Mouse (Mus musculus) embryonic facial prominence, embryonic 14.5 days (tissue): ENCODE measurements around the gene Serbp1. TPM values are rescaled to one million over a fixed set of nuclear protein-coding genes. Genes with fewer than 3 reads are reported as not detected.

Experiments
- ATAC-seq: fragments of 200-750 bp; cut with Nextera tagmentation; 2 replicates; pipeline ENCODE4 v1.8.0; 2017; ENCODE audit warnings: low read depth, moderate number of reproducible peaks, moderate TSS enrichment
- DNase-seq: peaks from one replicate; pipeline ENCODE4 v3.0.0-alpha.2; 2015; ENCODE audit warnings: low spot score
- H3K27ac ChIP-seq: fragments of 300-500 bp; sonication (generic); replicated peaks from 2 replicates; pipeline ENCODE4 v1.5.1; 2014; ENCODE audit warnings: low read depth, mild to moderate bottlenecking, low read length, moderate library complexity
- H3K27me3 ChIP-seq: fragments of 300-500 bp; sonication (generic); replicated peaks from 2 replicates; pipeline ENCODE4 v1.6.1; 2014; ENCODE audit warnings: low read length; ENCODE audit not compliant: control insufficient read depth, insufficient read depth
- H3K36me3 ChIP-seq: fragments of 300-500 bp; sonication (generic); 2 replicates; pipeline ENCODE4 v1.6.1; 2014; ENCODE audit warnings: low read length, mixed read lengths; ENCODE audit not compliant: control insufficient read depth, insufficient read depth
- H3K4me1 ChIP-seq: fragments of 300-500 bp; sonication (generic); 2 replicates; pipeline ENCODE4 v1.6.1; 2014; ENCODE audit warnings: antibody characterized with exemption, low read length; ENCODE audit not compliant: control insufficient read depth, insufficient read depth
- H3K4me2 ChIP-seq: fragments of 300-500 bp; sonication (generic); 2 replicates; pipeline ENCODE4 v1.6.1; 2014; ENCODE audit warnings: low read depth, mild to moderate bottlenecking, low read length, moderate library complexity, mixed read lengths
- H3K4me3 ChIP-seq: fragments of 300-500 bp; sonication (generic); 2 replicates; pipeline ENCODE4 v1.5.1; 2014; ENCODE audit warnings: low read depth, mild to moderate bottlenecking, low read length
- H3K9ac ChIP-seq: fragments of 300-500 bp; sonication (generic); 2 replicates; pipeline ENCODE4 v1.6.1; 2014; ENCODE audit warnings: low read depth, mild to moderate bottlenecking, low read length, moderate library complexity, mixed read lengths
- H3K9me3 ChIP-seq: fragments of 300-500 bp; sonication (generic); 2 replicates; pipeline ENCODE4 v1.6.1; 2016; ENCODE audit warnings: low read length; ENCODE audit not compliant: control insufficient read depth
- WGBS: fragments of 180-500 bp; shearing (Covaris S2); extraction: QIAGEN DNeasy Blood & Tissue Kit; methylation state at CpG from one replicate; pipeline ENCODE4 v1.1.7; 2014; 5-methylcytosine and 5-hydroxymethylcytosine counted together
- polyA plus RNA-seq: library from polyadenylated mRNA; unstranded; fragments of >200 nt; fragmentation: Nextera tagmentation; extraction: Ambion mirVana; gene quantifications from 2 replicates; pipeline ENCODE4 v1.2.1, GENCODE M21; 2014

The Serbp1 gene
- polyA plus RNA-seq, 1 experiment from 2014 or later, result 426 TPM

GRCm38 (mm10) chr6:67300710-67301163 lies 62.8 kb downstream of the Serbp1 start:
- Histone ChIP-seq H3K4me3 (no peak overlapping the region), H3K9me3 (no peaks in the 10 kb centered on the region), H3K9ac (no peak overlapping the region), H3K4me2 (no peak overlapping the region), H3K36me3 (no peaks in the 10 kb centered on the region), H3K27ac (peak overlapping the region; percentile 29; the same call in 1 of the 2 replicates), H3K4me1 (peaks cover 10% of the 10 kb centered on the region; the same call in 1 of the 2 replicates), H3K27me3 (no peaks in the 10 kb centered on the region)
- ATAC-seq (peak; percentile 69; the same call in 1 of the 2 replicates), DNase-seq (peak; percentile 84)
- WGBS, result 34% methylated on average over 6 of the region's 6 CpGs

DNA sequence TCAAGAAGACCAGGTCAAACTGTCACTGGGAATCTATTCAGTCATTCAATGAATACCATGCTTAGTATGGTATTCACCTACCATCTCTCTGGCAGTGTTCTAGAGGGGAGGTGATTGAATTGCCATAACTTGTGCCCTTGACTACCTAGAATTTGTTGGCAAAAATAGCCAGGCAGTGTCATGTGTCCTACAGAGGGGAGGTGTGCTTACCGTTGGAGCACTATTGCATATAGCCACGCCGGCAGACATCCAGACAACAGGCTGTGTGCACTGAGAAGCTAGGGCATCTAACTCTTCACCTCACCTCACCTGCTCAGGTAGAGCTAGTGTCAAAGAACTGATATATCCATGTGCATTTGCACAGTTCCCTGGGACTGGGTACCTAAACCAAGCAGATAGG lies 63.3 kb downstream of the Serbp1 start:
- no peaks in the 10 kb centered on the region for H3K27me3 ChIP-seq
- peaks cover 10% of the 10 kb centered on the region; the same call in 1 of the 2 replicates for H3K4me1 ChIP-seq
- no peak overlapping the region for H3K4me2 ChIP-seq
- H3K4me3 ChIP-seq, result no peak overlapping the region
- H3K36me3 ChIP-seq, result no peaks in the 10 kb centered on the region
- no peak overlapping the region for H3K9ac ChIP-seq
- DNase-seq (no peak), ATAC-seq (no peak)
- H3K27ac ChIP-seq, result peak overlapping the region; percentile 21; the same call in 1 of the 2 replicates
- no peaks in the 10 kb centered on the region for H3K9me3 ChIP-seq
- 74% methylated on average over 3 of the region's 3 CpGs for WGBS

GRCm38 (mm10) chr6:67302471-67302870 lies 64.5 kb downstream of the Serbp1 start:
- H3K27me3 ChIP-seq, result no peaks in the 10 kb centered on the region
- peak; percentile 29 for DNase-seq
- H3K4me2 ChIP-seq, result no peak overlapping the region
- no peak overlapping the region for H3K27ac ChIP-seq
- H3K36me3 ChIP-seq, result no peaks in the 10 kb centered on the region
- H3K9ac ChIP-seq, result no peak overlapping the region
- no peak for ATAC-seq
- H3K4me3 ChIP-seq, result no peak overlapping the region
- 61% methylated on average over 4 of the region's 4 CpGs for WGBS
- H3K4me1 ChIP-seq, result peaks cover 10% of the 10 kb centered on the region; the same call in 1 of the 2 replicates
- no peaks in the 10 kb centered on the region for H3K9me3 ChIP-seq

DNA sequence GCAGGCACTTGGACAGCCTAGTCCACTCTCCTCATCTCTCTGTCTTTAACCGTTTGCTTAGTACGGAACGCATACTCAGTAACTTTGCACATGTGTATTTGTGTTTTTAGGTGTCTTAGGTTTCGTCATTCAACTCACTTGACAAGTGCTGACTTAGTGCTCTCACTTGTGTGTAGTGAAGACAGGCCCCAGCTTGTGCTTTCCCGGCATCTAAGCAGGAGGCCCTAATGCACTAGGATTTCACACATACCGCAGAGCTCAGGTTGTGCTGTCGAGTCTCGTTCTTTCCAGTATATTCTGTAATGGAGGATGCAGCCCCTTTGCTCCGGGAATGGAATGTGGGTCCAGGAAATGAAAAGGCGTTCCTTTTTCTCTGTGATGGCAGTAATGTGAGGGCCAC lies 65.2 kb downstream of the Serbp1 start:
- Histone ChIP-seq H3K9ac (no peak overlapping the region), H3K27me3 (no peaks in the 10 kb centered on the region), H3K36me3 (no peaks in the 10 kb centered on the region), H3K4me1 (peaks cover 10% of the 10 kb centered on the region; the same call in 1 of the 2 replicates), H3K9me3 (no peaks in the 10 kb centered on the region), H3K4me2 (no peak overlapping the region), H3K4me3 (no peak overlapping the region), H3K27ac (no peak overlapping the region; the same call in 1 of the 2 replicates)
- peak; percentile 80 for ATAC-seq
- WGBS, result 64% methylated on average over 10 of the region's 10 CpGs
- DNase-seq, result peak; percentile 79

DNA sequence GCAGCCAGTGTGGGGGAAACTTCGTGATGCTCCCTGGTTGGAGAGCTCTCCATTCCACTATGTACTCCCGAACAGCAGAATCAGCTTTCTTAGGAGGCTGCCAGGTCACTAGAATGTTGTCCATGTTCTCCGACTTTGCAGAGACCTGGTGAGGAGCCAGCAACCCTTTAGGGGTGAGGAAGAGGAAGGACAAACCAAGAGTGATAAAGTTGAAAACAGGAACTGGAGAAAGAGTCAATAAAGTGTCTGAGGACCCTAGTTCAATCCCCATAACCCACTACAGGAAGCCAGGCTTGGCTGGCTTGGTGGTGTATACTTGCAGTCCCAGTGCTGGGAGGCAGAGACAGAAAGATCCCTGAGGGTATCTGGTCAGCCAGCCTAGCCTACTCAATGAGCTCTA lies 71.0 kb downstream of the Serbp1 start:
- DNase-seq (no peak), ATAC-seq (no peak)
- H3K4me2 ChIP-seq, result no peak overlapping the region
- no peaks in the 10 kb centered on the region for H3K36me3 ChIP-seq
- no peaks in the 10 kb centered on the region for H3K27me3 ChIP-seq
- H3K9ac ChIP-seq, result no peak overlapping the region
- no peak overlapping the region for H3K27ac ChIP-seq
- H3K9me3 ChIP-seq, result no peaks in the 10 kb centered on the region
- no peak overlapping the region for H3K4me3 ChIP-seq
- no peaks in the 10 kb centered on the region for H3K4me1 ChIP-seq
- WGBS, result 81% methylated on average over 3 of the region's 3 CpGs

GRCm38 (mm10) chr6:67309752-67310151 lies 71.8 kb downstream of the Serbp1 start:
- H3K36me3 ChIP-seq, result no peaks in the 10 kb centered on the region
- no peak for ATAC-seq
- 71% methylated on average over 3 of the region's 3 CpGs for WGBS
- H3K4me1 ChIP-seq, result no peaks in the 10 kb centered on the region
- H3K27me3 ChIP-seq, result no peaks in the 10 kb centered on the region
- no peak overlapping the region for H3K9ac ChIP-seq
- H3K27ac ChIP-seq, result no peak overlapping the region
- no peak overlapping the region for H3K4me2 ChIP-seq
- H3K4me3 ChIP-seq, result no peak overlapping the region
- DNase-seq, result no peak
- no peaks in the 10 kb centered on the region for H3K9me3 ChIP-seq

DNA sequence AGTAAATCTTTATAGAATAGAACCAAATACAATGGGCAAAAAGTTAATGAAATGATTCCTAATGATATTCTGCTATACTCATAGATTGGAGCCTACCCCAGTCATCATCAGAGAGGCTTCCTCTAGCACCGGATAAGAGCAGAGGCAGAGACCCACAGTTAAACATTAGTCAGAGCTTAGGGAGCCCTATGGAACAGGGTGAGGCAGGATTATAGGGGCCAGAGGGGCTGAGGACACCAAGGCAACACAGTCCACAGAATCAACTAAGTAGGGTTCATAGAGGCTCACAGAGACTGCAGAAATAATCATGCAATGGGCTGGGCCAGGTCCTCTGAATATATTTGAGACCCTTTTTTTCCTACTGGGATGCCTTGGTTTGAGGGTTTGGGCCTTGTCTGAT lies 76.7 kb downstream of the Serbp1 start:
- Histone ChIP-seq H3K9me3 (no peaks in the 10 kb centered on the region), H3K4me3 (no peak overlapping the region), H3K27ac (no peak overlapping the region), H3K4me1 (no peaks in the 10 kb centered on the region), H3K9ac (no peak overlapping the region), H3K4me2 (no peak overlapping the region), H3K36me3 (no peaks in the 10 kb centered on the region), H3K27me3 (no peaks in the 10 kb centered on the region)
- WGBS, result 69% methylated on average over 1 of the region's 1 CpGs
- ATAC-seq (no peak), DNase-seq (no peak)

GRCm38 (mm10) chr6:67317068-67317467 lies 79.1 kb downstream of the Serbp1 start:
- Histone ChIP-seq H3K27ac (no peak overlapping the region), H3K4me2 (no peak overlapping the region), H3K9ac (no peak overlapping the region), H3K27me3 (no peaks in the 10 kb centered on the region), H3K36me3 (no peaks in the 10 kb centered on the region), H3K9me3 (no peaks in the 10 kb centered on the region), H3K4me1 (no peaks in the 10 kb centered on the region), H3K4me3 (no peak overlapping the region)
- 62% methylated on average over 5 of the region's 5 CpGs for WGBS
- DNase-seq (no peak), ATAC-seq (no peak)

DNA sequence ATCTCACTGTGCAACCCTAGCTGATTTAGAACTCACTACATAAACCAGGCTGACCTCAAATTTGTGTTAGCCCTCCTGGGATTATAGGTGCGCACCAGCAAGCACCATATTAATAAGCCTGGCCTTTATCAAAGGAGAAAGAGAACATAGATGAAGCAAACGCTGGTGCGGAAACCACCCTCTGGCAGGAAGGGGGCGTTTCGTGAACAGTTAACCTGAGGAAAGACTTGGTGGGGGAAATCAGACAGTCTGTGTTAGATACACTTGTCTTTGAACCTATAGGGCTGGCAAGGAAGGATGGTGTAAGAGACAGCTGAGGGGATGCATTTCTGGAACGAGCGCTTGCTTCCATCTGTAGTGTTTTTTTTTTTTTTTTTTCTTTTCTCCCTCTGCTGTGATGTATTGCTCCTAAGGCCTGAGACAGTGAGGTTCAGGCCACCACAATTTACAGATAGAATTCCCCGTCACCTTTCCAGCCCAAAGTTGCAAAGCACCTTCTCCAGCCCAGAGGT lies 79.9 kb downstream of the Serbp1 start:
- 81% methylated on average over 8 of the region's 8 CpGs for WGBS
- Histone ChIP-seq H3K27me3 (no peaks in the 10 kb centered on the region), H3K27ac (no peak overlapping the region), H3K4me1 (no peaks in the 10 kb centered on the region), H3K9ac (no peak overlapping the region), H3K9me3 (no peaks in the 10 kb centered on the region), H3K4me3 (no peak overlapping the region), H3K36me3 (no peaks in the 10 kb centered on the region), H3K4me2 (no peak overlapping the region)
- ATAC-seq, result no peak
- no peak for DNase-seq
